Mouse (Mus musculus): Measurements from ENCODE around the gene Elk3.

GRCm38 (mm10) chr10:93336462-93336931 lies 25.6 kb upstream of the Elk3 start:
- TF ChIP-seq ZC3H11A (IDR thresholded peaks at IDR 0.05; ENCODE audit: borderline replicate concordance, low read depth, low read length) (no peak), HCFC1 (IDR thresholded peaks at IDR 0.05; ENCODE audit: borderline replicate concordance, insufficient read depth, low read length) (no peak)
